Mouse (Mus musculus): ENCODE measurements around the gene Ropn1l.
A peak's percentile ranks its signal among the peaks of the same experiment; 100 is the strongest.

Gene Ropn1l

DNA sequence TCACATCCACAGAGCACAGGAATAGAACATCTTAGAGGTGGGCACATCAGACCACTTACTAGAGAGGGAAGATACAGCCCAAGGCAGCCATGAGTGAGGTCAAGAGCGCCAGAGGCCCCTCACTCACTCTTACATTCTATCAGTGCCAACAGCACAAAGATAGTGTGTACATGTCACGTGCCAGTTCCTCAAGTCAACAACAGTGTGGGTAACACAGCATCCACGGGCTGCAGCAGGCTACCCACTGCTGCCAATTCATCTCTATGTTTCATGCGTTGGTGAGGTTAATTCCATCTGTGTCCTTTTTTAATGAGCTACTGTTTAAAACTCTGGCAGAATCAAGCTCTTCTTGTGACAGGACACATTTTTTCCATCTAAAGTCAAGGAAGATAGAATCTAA lies 10.8 kb downstream of the Ropn1l start:
- DNase-seq (ENCODE audit: low spot score) = no peak

DNA sequence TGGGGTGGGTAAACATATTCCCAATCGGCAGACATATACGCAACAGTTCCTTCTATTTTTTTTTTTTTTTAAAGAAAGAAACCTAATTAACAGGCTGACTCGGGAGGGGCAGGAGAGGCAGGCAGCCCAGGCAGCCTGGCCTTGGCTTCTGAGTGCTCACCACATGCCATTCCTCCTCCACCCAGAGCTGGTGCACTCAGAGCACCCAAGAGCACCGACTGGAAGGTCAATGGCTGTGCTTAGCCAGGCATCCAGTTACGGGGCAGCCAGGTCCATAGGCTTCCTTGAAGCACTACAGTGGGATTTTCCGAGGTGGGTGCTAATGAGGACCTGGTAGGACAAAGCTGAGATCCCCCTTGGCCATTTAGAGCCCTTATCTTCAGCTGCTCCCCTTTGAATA lies 11.5 kb downstream of the Ropn1l start:
- no peak for DNase-seq (ENCODE audit: low spot score)

DNA sequence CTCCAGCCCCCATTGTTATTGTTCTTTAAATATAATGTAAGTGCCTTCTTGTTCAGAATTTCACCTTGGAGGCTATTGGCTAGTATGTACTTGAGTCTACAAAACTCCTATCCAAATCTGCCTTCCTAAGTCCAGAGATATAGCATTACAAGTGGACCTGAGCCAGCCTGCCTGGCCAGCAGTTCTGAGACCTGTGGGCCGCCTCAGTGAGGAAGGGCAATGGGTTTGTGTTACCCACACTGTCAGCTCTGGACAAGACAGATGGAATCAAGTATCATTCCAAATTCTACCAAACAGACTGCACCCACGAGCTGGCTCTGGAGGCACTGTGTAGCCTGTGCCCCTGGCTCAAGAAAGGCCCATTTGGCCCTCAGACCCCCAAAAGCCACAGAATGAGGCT lies 16.7 kb downstream of the Ropn1l start:
- DNase-seq (ENCODE audit: low spot score) = no peak

DNA sequence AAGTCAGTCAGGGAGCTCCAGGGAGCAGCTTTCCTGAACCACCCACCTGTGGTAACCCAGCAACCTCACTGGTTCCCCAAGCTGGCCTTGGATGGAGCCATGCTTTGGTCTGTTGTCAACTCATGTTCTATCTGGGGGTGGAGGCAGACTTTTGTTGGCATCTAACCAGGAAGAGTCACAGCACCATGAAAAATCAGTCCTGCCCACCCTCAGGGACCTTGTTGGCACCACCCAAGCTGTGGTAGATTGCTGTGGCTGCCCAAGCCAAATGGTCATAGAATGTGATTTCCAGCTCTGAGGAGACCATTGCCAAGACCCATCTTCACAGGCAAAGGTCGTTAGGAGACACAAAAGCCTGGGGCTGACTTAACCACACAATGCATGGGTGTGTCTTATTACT lies 17.5 kb downstream of the Ropn1l start:
- DNase-seq (ENCODE audit: low spot score) = no peak

DNA sequence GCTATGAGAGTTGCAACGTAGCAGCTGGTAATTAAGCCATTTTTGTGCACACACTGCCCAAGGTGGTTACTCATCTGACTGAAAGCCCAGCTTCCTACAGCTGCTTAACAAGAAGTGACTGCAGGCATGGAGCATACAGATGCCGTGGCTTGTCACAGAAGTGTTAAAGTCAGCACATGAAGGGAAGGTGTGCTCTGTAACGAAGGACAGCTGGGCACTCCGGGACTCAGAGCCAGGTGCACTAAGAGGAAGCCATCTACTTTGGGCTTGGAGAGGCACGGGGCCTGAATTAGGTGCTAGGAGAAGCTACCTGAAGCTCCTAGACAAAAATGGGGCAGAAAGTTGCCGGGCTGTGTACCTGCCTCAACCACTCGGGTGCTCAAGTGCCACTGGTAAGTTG lies 19.8 kb downstream of the Ropn1l start:
- no peak for DNase-seq (ENCODE audit: low spot score)

DNA sequence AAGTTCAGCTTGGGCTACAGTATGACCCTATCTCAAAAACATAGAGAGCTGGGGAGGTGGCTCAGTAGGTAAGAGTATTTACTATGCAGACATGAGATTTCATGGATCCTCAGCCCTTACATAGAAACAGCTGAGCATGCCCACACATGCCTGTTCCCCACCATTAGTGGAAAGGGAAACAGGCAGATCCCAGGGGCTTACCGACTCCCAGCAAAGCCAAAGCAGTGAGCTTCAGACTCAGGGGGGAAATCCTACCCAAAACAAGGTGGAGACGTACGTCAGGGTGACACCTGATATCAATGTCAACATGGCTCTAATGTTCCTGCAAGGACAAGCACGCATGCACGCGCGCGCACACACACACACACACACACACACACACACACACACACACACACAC lies 21.7 kb downstream of the Ropn1l start:
- no peak for DNase-seq (ENCODE audit: low spot score)

DNA sequence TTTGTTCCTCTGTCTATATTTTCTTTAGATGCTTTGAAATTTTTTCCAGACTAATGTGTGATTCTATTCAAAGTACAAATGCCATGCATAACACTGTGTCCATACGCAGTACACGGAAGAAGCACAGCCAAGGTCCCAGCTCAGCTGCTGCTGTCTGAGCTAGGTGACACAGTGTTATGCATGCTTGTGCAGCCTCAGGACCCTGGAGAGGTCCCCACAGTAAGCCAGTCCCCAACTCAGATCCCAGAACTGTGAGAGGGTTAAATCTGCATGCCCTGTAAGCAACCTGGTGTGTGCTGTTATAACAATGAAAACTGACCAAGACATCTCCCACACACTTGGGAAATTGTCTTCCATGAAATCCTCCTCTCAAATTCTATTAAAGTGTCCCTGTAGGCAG lies 23.5 kb downstream of the Ropn1l start:
- DNase-seq (ENCODE audit: low spot score) = no peak

DNA sequence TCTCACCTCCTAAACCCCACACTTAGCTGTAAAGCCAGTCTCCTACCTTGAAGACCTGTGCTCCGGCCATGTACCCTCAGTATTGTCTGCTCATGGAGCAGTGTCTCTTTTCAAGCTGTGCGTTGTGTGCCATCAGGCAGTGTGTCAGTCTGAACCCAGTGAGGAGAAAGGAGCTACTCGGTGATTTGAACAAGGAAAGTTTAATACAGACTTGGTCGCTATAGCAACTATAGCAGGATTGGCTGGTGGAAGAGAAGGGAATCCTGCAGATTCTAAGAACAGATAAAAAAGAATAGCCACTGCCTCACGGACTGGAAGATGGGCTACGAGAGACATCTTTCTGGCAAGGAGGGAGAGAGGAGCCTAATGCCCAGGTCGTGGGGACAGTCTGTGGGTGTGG lies 24.1 kb downstream of the Ropn1l start:
- DNase-seq (ENCODE audit: low spot score) = no peak

DNA sequence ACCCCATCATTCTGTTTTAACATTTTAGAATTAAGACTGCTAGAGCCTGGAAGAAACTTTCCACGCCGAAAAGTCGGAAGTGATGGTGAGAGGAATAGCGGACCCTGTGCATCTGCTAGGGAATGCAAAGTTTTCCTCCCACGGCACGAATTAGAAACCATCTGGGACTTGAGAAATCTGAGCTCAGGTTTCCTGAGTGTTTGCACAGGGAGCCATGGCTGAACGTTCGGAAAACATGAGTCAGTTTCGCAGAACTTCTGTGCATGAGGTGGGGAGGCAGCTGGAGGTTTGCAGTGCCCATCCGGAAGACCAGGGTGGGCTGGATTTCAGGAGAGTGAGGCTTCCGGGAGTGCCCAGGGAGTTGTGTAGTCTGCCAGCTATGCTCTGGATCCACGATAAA lies 25.0 kb downstream of the Ropn1l start:
- DNase-seq (ENCODE audit: low spot score) = no peak

DNA sequence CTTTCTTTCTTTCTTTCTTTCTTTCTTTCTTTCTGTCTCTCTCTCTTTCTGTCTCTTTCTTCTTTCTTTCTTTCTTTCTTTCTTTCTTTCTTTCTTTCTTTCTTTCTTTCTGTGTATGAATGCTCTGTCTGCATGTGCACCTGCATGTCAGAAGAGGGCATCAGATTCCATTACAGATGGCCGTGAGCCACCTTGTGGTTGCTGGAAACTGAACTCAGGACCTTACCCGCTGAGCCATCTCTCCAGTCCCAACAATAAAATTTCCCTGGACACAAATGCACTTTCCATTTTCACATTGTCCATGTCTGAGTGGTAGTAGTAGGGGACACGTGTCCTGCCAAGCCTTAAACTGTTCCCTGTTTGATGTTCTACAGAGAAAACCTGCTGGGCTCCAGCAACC lies 26.1 kb downstream of the Ropn1l start:
- DNase-seq (ENCODE audit: low spot score) = no peak

DNA sequence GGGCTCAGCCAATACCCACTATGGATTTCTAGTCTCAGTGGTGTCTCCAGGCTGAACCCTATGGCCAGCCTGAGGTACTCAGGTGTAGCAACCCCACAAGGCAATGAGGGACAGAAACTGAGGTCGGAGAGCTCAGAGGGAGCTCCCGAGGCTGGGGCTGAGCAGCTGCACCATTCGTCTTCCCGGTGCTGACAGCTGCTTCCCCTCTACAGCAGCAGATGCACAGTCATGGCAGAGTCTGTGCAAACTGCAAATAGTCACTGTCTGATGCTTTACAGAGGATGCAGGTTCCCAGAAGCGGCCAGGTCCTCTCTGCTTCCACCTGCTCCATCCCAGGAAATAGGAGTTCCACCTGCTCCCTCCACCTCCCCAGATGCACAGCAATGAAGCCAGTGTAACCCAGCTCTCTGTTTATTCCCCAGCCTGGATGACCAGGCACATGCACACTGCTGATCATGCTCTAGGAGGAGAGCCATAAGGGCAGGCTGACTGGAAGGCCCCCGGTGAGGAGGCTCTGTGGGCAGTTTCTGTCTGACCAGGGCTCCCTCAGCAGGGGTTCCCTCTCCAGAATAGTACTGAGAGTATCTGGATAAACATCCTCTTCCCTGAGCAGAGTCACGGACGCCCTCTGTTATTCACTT lies 27.4 kb downstream of the Ropn1l start:
- no peak for DNase-seq (ENCODE audit: low spot score)

DNA sequence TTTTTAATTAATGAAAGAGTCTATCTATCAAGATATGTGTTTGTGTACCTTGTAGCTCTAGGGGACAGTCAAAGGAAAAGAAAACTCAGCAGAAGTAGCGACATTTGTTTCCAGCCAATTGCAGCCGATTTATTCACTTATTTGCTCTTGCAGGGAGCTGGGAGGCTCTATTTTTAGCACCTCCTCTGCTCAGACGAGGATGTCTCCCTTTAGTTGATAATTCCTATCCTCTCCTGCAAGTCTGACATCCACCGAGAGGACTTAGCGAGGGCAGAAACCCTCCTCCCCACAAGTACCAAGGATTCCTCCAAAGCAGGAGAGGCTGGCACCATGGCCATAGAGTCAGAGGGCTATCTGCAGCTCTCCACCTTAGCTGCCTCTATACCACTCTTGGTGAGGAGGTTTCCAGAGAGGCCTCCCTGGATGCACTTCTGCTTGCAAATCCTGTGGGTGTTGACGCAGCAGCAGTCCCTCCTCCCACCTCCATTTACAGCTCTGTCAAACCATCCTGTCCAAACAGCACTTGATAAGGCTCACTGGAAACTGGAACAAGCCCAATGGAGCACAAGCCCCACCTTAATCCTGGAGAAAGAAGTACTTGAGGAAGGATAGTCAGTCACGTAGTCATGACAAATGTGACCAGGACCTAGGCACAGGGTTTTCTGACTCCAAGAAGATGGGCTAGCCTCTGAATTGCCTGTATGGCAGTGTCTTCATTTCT lies 30.7 kb downstream of the Ropn1l start:
- DNase-seq (ENCODE audit: low spot score) = peak; percentile 44

DNA sequence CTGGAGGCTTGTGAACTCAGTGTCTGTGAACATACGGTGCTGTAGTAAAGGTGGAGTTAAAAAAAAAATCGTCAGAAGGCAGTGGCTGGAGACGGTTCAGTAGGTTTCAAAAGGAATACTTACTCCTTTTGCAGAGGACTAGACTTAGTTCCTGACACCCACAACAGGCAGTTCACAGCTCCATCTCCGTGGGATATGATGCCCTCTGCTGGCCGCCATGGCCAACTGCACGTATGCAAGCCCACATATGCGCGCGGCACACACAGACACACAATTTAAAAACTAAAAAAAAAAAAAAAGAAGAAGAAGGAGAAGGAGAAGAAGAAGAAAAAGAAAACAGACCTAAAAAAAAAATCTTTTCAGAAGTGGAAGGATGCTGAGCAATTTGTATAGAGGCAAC lies 34.5 kb downstream of the Ropn1l start:
- no peak for DNase-seq (ENCODE audit: low spot score)

DNA sequence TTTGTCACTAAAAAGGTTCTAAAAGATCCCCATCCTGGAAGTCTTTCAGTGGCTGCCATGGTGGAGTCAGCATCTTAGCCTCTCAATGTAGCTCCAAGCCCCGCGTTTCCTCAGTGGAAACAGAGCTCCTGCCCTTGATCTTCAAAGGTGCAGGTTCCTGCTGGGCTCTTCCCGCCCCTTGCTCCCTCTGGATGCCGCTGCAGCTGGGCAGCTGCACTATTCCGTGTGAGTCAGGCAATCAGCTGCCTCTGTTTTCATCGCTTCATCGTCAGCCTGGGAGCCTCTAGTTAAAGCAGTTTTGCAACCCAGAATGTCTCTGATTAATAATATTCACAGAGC lies 34.9 kb downstream of the Ropn1l start:
- DNase-seq (ENCODE audit: low spot score) = no peak

DNA sequence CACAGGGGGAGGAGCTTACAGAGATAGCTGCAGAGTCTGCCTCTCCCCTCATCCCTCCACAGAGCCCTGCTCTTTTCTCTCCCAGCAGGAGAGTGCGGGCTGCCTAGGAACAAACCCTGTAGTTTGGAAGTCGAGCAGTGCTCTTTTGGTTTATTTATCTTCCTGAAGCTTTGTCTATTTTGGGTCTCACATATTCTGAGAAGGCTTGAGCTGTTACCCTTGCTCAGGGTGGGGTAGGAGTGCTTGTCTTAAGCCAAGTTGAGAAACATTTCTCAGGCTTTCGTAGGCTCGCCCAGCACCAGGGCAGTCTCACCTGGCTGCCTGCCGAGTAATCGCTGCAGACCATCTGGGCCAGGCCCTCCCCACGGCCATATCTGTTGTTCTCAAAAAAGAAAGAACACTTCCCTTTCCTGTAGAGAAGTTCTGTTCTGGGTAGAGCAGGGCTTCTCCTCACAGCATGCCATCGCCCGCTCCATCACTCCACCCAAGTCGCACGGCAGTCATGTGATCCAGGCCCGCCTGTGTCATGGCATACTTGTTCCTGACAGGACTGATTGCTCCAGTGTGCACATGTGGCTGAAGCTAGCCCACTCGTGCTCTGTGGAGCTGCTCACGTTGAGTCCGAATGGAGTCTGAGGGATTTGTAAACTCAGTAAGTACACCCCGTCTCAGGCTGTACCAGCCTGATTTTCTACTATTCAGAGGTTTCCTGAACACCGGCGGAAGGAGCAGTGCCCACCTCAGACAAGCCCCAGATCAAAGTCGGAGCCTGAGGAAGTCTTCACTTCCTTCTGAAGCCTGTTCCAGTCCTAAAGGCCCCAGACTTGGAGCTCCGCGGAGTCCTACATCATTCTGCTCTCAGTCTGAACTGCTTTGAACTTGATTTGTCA lies 35.5 kb downstream of the Ropn1l start:
- no peak for DNase-seq (ENCODE audit: low spot score)

DNA sequence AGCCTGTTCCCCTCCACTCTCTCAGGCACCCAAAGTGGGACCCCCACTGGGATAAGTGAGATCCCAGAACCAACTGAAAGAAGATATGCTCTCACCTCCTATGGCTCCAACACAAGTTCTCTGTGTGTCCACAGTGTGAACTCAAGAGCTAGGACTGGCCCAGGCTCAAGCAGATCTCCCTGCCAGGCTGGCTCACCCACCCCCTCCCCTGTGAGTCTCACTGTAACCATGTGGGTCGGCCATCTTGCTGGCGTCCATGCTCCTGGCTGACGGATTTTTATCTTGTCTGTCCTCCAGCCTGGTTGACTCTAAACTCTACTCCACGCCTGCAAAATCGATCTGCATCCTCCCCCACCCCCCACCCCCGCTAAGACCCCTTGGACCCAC lies 36.1 kb downstream of the Ropn1l start:
- no peak for DNase-seq (ENCODE audit: low spot score)

DNA sequence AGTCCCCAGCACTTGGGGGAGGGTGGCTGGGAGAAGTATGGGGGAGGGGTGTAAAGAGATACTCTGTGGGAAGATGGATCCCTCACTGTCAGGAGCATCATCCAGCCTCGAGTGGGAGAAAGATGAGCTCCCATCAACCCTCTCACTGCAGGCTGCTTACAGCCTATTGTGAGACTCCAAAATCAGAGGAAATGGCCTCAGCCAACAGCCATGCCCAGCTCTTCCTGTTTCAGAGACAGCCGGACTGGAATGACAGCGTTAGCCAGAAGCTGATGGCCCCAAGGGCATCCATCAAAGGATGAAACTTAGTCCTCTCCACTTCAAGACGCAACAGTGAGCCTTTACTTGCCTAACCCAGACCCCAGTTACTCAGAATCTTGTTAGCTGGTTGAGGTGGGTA lies 38.4 kb downstream of the Ropn1l start:
- no peak for DNase-seq (ENCODE audit: low spot score)

DNA sequence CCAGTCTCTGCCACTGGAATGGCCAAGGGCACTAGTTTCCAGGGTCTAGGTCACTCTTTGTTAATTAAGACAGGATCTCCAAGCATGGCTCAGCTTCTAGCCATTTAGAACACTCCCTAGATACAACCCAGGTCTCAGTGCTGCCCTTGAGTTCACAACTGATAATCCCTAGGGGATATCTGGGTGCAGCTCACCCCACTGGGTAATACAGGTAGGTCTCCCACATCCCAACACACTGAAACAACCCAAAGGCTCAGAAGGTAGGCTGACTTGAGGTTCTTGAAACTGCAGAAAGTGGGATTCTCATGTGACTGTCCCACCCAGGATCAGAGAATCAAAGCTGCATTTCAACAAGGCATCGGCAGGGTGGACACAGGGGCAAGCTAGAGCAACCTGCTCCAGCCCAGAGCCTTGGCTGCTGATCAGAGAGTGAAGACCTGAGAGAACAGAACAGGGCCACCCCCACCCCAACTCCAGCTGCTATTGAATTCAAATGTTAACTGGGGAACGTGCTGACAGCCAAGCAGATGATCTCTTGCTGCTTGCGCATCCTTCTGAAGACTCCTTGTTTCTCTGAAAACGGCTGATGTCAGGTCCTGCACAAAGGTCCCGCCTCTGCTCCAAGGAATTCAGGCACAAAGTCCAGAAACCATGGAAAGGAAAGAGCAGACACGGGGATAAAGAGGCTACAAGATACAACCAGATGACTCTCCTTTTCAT lies 39.2 kb downstream of the Ropn1l start:
- peak; percentile 82 for DNase-seq (ENCODE audit: low spot score)

DNA sequence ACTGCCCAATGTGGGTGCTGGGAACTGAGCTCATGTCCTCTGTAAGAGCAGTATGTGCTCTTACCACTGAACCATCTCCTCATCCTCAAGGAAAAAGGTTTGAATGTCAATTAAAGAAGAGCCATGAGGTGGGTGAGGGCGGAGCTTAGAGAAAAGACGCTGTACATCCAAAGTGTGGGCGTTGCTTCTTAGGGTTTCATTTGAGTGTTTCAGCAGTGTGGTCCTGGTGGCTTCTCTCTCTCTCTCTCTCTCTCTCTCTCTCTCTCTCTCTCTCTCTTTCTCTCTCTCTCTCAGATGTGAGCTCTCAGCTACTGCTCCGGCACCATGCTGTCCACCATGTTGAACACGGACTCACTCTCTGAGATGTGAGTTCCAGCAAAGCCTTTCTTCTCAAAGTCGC lies 39.9 kb downstream of the Ropn1l start:
- no peak for DNase-seq (ENCODE audit: low spot score)

DNA sequence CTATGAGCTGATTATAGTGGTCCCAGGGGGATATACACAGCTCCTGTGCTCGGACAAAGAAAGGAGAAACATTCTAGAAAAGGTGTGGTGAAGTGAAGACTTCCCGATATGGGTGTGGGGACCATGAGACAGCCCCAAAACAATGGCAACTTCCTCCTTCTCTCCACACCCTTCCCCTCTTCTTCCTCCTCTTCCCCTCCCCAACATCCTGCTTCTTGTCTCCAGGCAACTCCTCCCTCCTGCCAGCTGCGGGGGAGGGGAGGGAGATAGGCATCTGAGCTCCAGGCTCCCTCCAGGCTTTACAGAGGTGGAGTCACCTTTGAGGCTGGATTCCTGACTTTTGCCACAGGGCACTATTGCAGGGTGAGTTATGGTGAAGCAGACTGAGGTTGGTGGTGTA lies 40.6 kb downstream of the Ropn1l start:
- DNase-seq (ENCODE audit: low spot score) = peak; percentile 45

DNA sequence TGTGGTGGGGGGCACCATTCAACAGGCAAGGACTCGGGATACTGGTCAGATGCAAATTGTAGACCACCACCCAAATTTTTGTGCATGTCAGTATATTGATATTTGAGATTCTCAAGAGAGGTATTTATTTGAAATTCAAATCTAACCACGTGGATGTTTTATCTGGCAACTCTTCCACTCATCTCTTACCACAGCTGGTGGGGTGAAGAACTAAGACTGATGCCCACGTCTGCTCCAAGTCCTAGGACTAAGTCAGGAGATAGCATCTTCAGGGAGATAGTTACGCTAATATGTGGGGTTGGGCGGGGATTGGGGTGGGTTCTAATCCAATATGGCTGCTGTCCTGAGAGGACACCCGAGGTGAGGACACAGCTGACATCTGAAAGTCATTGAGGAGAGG lies 41.1 kb downstream of the Ropn1l start:
- DNase-seq (ENCODE audit: low spot score) = no peak

DNA sequence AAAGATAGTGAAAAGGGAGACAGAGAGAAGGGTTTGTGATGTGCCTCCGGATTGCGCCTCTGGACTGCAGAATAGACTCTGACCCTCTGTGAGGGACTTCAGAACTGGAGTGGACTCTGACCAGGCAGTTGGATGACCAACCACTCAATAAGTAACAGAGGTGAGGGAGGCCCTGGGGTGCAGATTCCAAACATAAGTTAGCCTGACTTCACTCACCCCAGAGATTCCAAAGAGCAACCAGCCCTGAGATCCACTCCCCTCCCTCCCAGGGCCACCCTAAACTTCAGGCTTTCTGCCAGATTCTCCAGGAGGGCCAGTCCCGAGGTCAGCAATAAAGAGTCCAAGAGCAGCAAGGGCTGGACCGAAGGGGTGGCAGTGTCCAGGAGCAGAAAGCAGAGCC lies 46.0 kb downstream of the Ropn1l start:
- DNase-seq (ENCODE audit: low spot score) = peak; percentile 86

DNA sequence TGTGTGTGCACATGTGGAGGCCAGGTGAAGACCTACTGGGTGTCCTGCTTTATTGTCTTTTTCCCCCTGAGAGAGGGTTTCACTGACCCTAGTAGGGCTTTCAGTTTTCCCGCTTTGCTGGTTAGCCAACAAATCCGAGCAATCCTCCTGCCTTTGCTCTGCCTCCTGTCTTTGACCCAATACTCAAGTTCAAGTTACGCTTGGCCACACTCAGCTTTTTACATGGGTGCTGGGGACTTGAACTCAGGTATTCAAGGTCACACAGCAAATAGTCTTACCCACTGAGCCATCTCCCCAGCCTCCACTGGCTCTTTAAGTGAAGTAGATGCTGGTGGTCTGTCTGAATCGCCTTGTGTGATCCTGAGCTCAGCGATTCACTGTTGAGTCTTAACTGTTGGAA lies 46.7 kb downstream of the Ropn1l start:
- DNase-seq (ENCODE audit: low spot score) = no peak

Measured in yolk sac, embryonic 10.5 days (tissue).